Mouse (Mus musculus) megakaryocyte, embryonic 14.5 days (primary cell): ENCODE results near the gene Lrrc27. TPM values are rescaled to one million over a fixed set of nuclear protein-coding genes. Genes with fewer than 3 reads are reported as not detected.

ENCODE experiments used
- H3K27me3 ChIP-seq: replicated peaks from 2 replicates; pipeline ENCODE3; 2012; ENCODE audit warnings: inconsistent platforms
- H3K36me3 ChIP-seq: replicated peaks from 2 replicates; pipeline ENCODE3; 2012; ENCODE audit warnings: low read length, inconsistent platforms, mixed read lengths
- H3K4me1 ChIP-seq: 2 replicates; pipeline ENCODE4 v1.6.1; 2012; ENCODE audit warnings: inconsistent platforms
- H3K4me3 ChIP-seq: replicated peaks from 2 replicates; pipeline ENCODE3; 2012; ENCODE audit warnings: moderate library complexity, mild to moderate bottlenecking, inconsistent platforms
- H3K9me3 ChIP-seq: 2 replicates; pipeline ENCODE4 v1.6.1; 2012; ENCODE audit warnings: inconsistent platforms
- FLI1 ChIP-seq: IDR thresholded peaks from 2 replicates; pipeline ENCODE4 v1.6.1; 2012; ENCODE audit warnings: low read length, inconsistent platforms, mixed read lengths
- GATA1 ChIP-seq: IDR thresholded peaks from 3 replicates; pipeline ENCODE4 v1.6.1; 2012; ENCODE audit warnings: mixed read lengths, low read length, inconsistent platforms, borderline replicate concordance
- polyA plus RNA-seq: library from polyadenylated mRNA; stranded (reverse); fragments of >175 nt; gene quantifications from 2 replicates; pipeline ENCODE4 v1.2.3, GENCODE M21; 2012; ENCODE audit warnings: low replicate concordance; ENCODE audit not compliant: insufficient read depth

Lrrc27 gene
- polyA plus RNA-seq, 1 experiment, result 2.9 TPM

DNA sequence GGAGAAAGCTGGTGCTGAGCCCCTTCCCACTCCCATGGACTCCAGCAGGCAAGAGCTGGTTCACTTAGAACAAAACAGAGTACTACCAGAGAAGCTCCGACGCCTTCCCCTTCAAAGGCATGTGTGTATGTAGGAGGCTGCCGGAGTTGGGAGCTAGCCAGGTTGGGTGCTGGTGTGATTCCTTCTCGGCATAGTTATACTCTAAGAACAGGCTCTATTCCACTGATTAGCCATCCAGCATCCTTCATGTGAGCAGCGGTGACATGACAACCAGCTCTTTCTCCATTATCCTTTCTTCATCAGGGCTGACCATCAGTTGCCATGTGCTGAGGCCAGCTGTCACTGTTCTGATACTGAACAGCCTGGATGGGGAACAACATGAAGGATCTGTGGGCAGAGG, 59.1 kb downstream of the Lrrc27 start:
- Histone ChIP-seq H3K4me3 (peak overlapping the region; percentile 0), H3K27me3 (no peaks in the 10 kb centered on the region), H3K9me3 (no peaks in the 10 kb centered on the region), H3K36me3 (peaks cover 41% of the 10 kb centered on the region), H3K4me1 (peaks cover 86% of the 10 kb centered on the region)
- TF ChIP-seq FLI1 (no peak), GATA1 (no peak)

DNA sequence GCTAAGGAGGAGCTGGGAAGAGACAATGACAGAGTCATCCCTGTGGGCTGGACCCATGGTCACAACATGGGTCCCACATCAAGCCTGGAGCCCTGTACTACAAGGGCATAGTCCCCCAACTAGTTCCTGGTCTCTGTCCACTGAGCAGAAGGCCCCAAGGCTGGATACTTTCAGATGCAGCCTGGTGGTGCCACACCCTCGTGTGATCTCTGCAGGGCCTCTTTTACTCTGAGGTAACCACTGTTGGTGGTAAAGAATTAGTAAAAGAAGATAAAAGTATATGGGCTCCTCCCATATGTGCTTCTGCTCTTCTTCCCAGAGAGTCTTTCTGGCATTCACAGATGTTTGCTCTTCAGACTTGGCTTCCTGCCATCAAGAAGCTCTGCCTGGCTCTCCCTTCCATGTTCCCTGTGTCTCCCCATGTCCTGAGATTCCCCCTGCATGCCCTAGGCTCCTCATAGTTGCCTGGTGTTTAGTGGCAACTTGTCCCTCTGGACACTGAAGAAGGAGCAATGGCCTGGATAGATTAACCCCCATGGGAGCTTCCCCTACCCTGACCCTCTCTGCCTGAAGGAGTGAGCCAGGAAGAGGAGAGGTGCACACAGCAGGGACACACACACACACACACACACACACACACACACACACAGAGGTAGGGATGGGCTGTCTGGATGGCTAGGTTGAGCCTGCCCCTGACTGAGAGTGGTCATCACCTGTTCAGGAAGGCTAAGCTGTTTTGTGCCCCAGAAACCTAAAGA, 60.0 kb downstream of the Lrrc27 start:
- no peak for TF ChIP-seq GATA1
- no peak for TF ChIP-seq FLI1
- Histone ChIP-seq H3K9me3 (no peaks in the 10 kb centered on the region), H3K4me3 (peak overlapping the region; percentile 80), H3K27me3 (no peaks in the 10 kb centered on the region), H3K36me3 (peaks cover 32% of the 10 kb centered on the region), H3K4me1 (peaks cover 82% of the 10 kb centered on the region)

DNA sequence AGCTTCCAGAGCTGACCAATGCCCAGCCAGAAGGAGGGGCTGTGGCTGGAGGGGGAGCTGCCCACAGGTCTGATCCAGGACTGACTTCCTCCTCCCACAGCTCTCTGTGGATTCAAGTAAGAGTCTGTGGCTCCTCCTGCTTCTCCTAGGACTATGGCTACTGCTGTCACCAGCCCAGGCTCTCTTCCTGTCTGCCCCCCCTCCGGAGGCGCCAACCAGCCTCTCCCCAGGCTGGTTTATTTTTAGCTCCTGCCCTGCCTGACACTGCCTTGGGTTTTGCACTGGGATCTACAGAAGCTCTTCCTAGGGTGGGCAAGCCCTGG, 60.6 kb downstream of the Lrrc27 start:
- peak overlapping the region; percentile 80 for H3K4me3 ChIP-seq
- H3K9me3 ChIP-seq, result no peaks in the 10 kb centered on the region
- H3K27me3 ChIP-seq, result no peaks in the 10 kb centered on the region
- peaks cover 26% of the 10 kb centered on the region for H3K36me3 ChIP-seq
- peaks cover 81% of the 10 kb centered on the region for H3K4me1 ChIP-seq
- TF ChIP-seq FLI1, result no peak
- no peak for TF ChIP-seq GATA1

DNA sequence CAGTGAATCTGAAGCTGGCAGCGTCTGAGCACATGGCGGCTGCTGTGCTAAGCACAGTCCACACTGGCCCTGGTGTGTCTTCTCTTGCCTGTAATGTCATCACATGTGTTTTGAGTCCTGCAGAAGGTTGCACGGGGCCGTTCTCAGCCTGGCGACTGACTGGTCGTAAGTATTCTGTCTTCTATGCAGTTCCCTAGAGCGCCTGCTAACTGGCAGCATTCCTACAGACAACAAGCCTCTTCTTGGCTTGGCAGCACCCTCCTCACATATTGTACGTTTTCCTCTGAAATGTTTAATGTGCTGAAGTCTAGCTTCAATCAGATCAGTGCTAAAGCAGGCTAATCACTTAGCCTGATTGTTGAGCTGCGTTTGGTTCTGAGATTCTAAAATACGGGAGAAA, 62.8 kb downstream of the Lrrc27 start:
- Histone ChIP-seq H3K4me3 (no peak overlapping the region), H3K27me3 (no peaks in the 10 kb centered on the region), H3K36me3 (peaks cover 6% of the 10 kb centered on the region), H3K4me1 (peaks cover 93% of the 10 kb centered on the region), H3K9me3 (no peaks in the 10 kb centered on the region)
- TF ChIP-seq GATA1 (no peak), FLI1 (no peak)

DNA sequence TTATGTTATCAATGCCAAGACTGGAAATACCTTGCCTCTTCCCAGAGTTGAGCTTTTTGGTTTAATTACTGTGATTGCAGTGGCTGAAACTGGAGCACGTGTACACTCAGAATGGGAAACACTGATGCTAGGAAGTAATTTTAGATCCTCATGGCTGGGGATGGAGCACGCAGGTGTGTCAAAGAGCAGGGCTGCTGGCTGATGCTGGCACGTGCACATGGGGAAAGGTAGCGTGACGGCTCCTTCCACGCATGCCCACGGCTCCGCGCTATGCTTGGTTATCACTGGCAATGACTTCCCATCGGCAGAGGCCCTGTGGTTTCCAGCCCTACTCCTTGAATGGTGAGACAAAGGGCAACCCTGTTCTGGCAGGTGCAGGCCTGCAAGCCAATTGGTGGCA, 63.4 kb downstream of the Lrrc27 start:
- TF ChIP-seq GATA1, result no peak
- TF ChIP-seq FLI1, result no peak
- peak overlapping the region; percentile 46 for H3K4me3 ChIP-seq
- H3K27me3 ChIP-seq, result no peaks in the 10 kb centered on the region
- H3K9me3 ChIP-seq, result no peaks in the 10 kb centered on the region
- peaks cover 3% of the 10 kb centered on the region for H3K36me3 ChIP-seq
- H3K4me1 ChIP-seq, result peaks cover 94% of the 10 kb centered on the region

- TF ChIP-seq FLI1 (no peak), GATA1 (no peak)
- Histone ChIP-seq H3K27me3 (no peaks in the 10 kb centered on the region), H3K4me3 (no peak overlapping the region), H3K9me3 (no peaks in the 10 kb centered on the region), H3K4me1 (peaks cover 92% of the 10 kb centered on the region), H3K36me3 (no peaks in the 10 kb centered on the region)
Measured at GRCm38 (mm10) chr7:139277536-139277935, 64.7 kb downstream of the Lrrc27 start.

- H3K9me3 ChIP-seq, result no peaks in the 10 kb centered on the region
- no peaks in the 10 kb centered on the region for H3K27me3 ChIP-seq
- peaks cover 92% of the 10 kb centered on the region for H3K4me1 ChIP-seq
- TF ChIP-seq GATA1 (no peak), FLI1 (no peak)
- H3K4me3 ChIP-seq, result no peak overlapping the region
- no peaks in the 10 kb centered on the region for H3K36me3 ChIP-seq
Measured at GRCm38 (mm10) chr7:139279571-139279970, 66.8 kb downstream of the Lrrc27 start.

DNA sequence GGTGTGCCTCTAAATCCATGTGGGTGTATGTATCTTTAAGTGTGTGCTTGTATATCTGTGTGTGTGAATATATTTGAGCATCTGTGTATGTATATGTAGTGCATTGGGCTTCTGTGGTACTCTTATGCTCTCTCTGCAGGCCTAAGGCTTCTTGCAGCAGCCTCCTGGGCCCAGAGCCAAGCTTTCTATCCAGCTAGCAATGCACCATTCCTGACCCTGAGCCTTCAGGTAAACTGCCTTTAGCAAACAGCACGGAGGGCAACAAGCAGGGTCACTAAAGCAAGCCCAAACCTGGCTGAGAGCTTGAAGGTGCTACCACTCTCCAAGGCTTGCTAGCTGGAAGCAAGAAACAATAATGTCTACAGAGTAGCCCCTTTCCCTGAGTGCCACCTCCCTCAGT, 67.3 kb downstream of the Lrrc27 start:
- no peaks in the 10 kb centered on the region for H3K9me3 ChIP-seq
- no peaks in the 10 kb centered on the region for H3K27me3 ChIP-seq
- no peaks in the 10 kb centered on the region for H3K36me3 ChIP-seq
- H3K4me1 ChIP-seq, result peaks cover 91% of the 10 kb centered on the region
- H3K4me3 ChIP-seq, result no peak overlapping the region
- no peak for TF ChIP-seq GATA1
- TF ChIP-seq FLI1, result no peak

GRCm38 (mm10) chr7:139281195-139281594, 68.4 kb downstream of the Lrrc27 start:
- H3K4me1 ChIP-seq, result peaks cover 85% of the 10 kb centered on the region
- no peak for TF ChIP-seq FLI1
- TF ChIP-seq GATA1, result no peak
- peak overlapping the region; percentile 62 for H3K4me3 ChIP-seq
- H3K36me3 ChIP-seq, result no peaks in the 10 kb centered on the region
- no peaks in the 10 kb centered on the region for H3K9me3 ChIP-seq
- H3K27me3 ChIP-seq, result no peaks in the 10 kb centered on the region

GRCm38 (mm10) chr7:139282037-139282436, 69.2 kb downstream of the Lrrc27 start:
- Histone ChIP-seq H3K36me3 (no peaks in the 10 kb centered on the region), H3K27me3 (no peaks in the 10 kb centered on the region), H3K4me3 (peak overlapping the region; percentile 10), H3K9me3 (no peaks in the 10 kb centered on the region), H3K4me1 (peaks cover 80% of the 10 kb centered on the region)
- no peak for TF ChIP-seq GATA1
- TF ChIP-seq FLI1, result no peak
